Mouse (Mus musculus) lung, embryonic 16.5 days (tissue): ENCODE results near the gene Galnt15. TPM values are rescaled to one million over a fixed set of nuclear protein-coding genes. Genes with fewer than 3 reads are reported as not detected.
A peak's percentile ranks its signal among the peaks of the same experiment; 100 is the strongest.

Experiments used
- ATAC-seq: fragments of 200-750 bp; cut with Nextera tagmentation; 2 replicates; pipeline ENCODE4 v1.8.0; 2017; ENCODE audit warnings: low read depth, mild to moderate bottlenecking, moderate library complexity
- H3K27ac ChIP-seq: fragments of 300-500 bp; sonication (generic); 2 replicates; pipeline ENCODE4 v1.5.1; 2014; ENCODE audit warnings: mild to moderate bottlenecking, control low read depth, low read length
- H3K27me3 ChIP-seq: fragments of 300-500 bp; sonication (generic); 2 replicates; pipeline ENCODE4 v1.6.1; 2014; ENCODE audit warnings: low read depth, low read length, mixed read lengths; ENCODE audit not compliant: control insufficient read depth, insufficient read depth
- H3K36me3 ChIP-seq: fragments of 300-500 bp; sonication (generic); 2 replicates; pipeline ENCODE4 v1.6.1; 2014; ENCODE audit warnings: low read length; ENCODE audit not compliant: control insufficient read depth, insufficient read depth
- H3K4me1 ChIP-seq: fragments of 300-500 bp; sonication (generic); replicated peaks from 2 replicates; pipeline ENCODE4 v1.6.1; 2014; ENCODE audit warnings: low read length, mixed read lengths; ENCODE audit not compliant: control insufficient read depth, insufficient read depth
- H3K4me2 ChIP-seq: fragments of 300-500 bp; sonication (generic); 2 replicates; pipeline ENCODE4 v1.6.1; 2014; ENCODE audit warnings: low read depth, low read length, control low read depth
- H3K4me3 ChIP-seq: fragments of 300-500 bp; sonication (generic); 2 replicates; pipeline ENCODE4 v1.5.1; 2014; ENCODE audit warnings: mild to moderate bottlenecking, low read length, control low read depth
- H3K9ac ChIP-seq: fragments of 300-500 bp; sonication (generic); 2 replicates; pipeline ENCODE4 v1.6.1; 2014; ENCODE audit warnings: low read length, control low read depth
- H3K9me3 ChIP-seq: fragments of 300-500 bp; sonication (generic); 2 replicates; pipeline ENCODE4 v1.6.1; 2016; ENCODE audit warnings: low read length; ENCODE audit not compliant: control insufficient read depth
- WGBS: fragments of 180-500 bp; shearing (Covaris S2); extraction: QIAGEN DNeasy Blood & Tissue Kit; methylation state at CpG from one replicate; pipeline ENCODE4 v1.1.7; 2014; 5-methylcytosine and 5-hydroxymethylcytosine counted together
- polyA plus RNA-seq: library from polyadenylated mRNA; unstranded; fragments of >200 nt; fragmentation: Nextera tagmentation; extraction: Ambion mirVana; gene quantifications from 2 replicates; pipeline ENCODE4 v1.2.1, GENCODE M21; 2015

Gene Galnt15
- 0.15 and 0.31 TPM in 2 replicates for polyA plus RNA-seq

- ATAC-seq: peak; percentile 39
- Histone ChIP-seq H3K4me1 (peaks cover 7% of the 10 kb centered on the region), H3K27me3 (no peaks in the 10 kb centered on the region), H3K9me3 (no peaks in the 10 kb centered on the region), H3K27ac (no peak within 1 kb of the TSS), H3K4me2 (peak within 1 kb of the TSS; percentile 15; the same call in 1 of the 2 replicates), H3K4me3 (no peak within 1 kb of the TSS; the same call in 1 of the 2 replicates), H3K36me3 (no peaks in the 10 kb centered on the region), H3K9ac (no peak within 1 kb of the TSS)
- WGBS: 2% methylated on average over 9 of the region's 9 CpGs
Measured at GRCm38 (mm10) chr14:32028681-32029091, at the start of gene Galnt15. TSS of gene Galnt15 (plus strand) at chr14:32028989.

DNA sequence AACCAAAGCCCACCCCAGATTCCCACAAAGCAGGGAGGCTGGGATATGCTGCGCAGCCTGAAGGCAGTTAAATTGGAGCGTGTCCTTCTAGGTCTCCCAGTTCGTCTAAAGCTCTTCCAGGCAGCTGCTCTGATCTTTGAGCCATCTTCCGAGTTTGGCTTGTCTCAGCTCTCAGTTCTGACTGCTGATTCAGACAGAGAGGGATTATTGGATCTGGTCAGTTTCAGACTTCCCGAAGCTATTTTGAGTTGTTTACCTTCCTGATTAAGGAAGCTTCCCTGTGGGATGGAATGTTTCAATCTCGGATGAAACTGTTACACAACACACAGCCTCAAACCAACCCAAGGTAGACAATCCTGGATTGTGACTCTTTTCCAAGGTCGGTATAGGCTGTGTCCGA, 34.8 kb upstream of the Galnt15 start:
- Histone ChIP-seq H3K4me3 (no peak overlapping the region), H3K36me3 (no peaks in the 10 kb centered on the region), H3K27me3 (no peaks in the 10 kb centered on the region), H3K27ac (no peak overlapping the region), H3K9ac (no peak overlapping the region), H3K4me2 (no peak overlapping the region), H3K4me1 (no peaks in the 10 kb centered on the region), H3K9me3 (no peaks in the 10 kb centered on the region; the same call in 1 of the 2 replicates)
- ATAC-seq: no peak
- WGBS: 40% methylated on average over 8 of the region's 8 CpGs

GRCm38 (mm10) chr14:32000941-32001340, 27.8 kb upstream of the Galnt15 start:
- Histone ChIP-seq H3K4me3 (no peak overlapping the region), H3K9me3 (no peaks in the 10 kb centered on the region; the same call in 1 of the 2 replicates), H3K27me3 (no peaks in the 10 kb centered on the region), H3K36me3 (no peaks in the 10 kb centered on the region), H3K4me2 (no peak overlapping the region), H3K9ac (no peak overlapping the region), H3K4me1 (peaks cover 5% of the 10 kb centered on the region), H3K27ac (no peak overlapping the region)
- ATAC-seq: no peak
- 69% methylated on average over 7 of the region's 7 CpGs for WGBS

- Histone ChIP-seq H3K9ac (no peak overlapping the region), H3K4me3 (no peak overlapping the region), H3K27ac (no peak overlapping the region), H3K9me3 (no peaks in the 10 kb centered on the region; the same call in 1 of the 2 replicates), H3K4me2 (no peak overlapping the region), H3K27me3 (no peaks in the 10 kb centered on the region), H3K4me1 (peaks cover 5% of the 10 kb centered on the region), H3K36me3 (no peaks in the 10 kb centered on the region)
- 80% methylated on average over 15 of the region's 15 CpGs for WGBS
- ATAC-seq: no peak
Measured at GRCm38 (mm10) chr14:32002502-32003338, 26.1 kb upstream of the Galnt15 start.

- peaks cover 5% of the 10 kb centered on the region for H3K4me1 ChIP-seq
Measured at GRCm38 (mm10) chr14:32003904-32004596, 24.7 kb upstream of the Galnt15 start.

DNA sequence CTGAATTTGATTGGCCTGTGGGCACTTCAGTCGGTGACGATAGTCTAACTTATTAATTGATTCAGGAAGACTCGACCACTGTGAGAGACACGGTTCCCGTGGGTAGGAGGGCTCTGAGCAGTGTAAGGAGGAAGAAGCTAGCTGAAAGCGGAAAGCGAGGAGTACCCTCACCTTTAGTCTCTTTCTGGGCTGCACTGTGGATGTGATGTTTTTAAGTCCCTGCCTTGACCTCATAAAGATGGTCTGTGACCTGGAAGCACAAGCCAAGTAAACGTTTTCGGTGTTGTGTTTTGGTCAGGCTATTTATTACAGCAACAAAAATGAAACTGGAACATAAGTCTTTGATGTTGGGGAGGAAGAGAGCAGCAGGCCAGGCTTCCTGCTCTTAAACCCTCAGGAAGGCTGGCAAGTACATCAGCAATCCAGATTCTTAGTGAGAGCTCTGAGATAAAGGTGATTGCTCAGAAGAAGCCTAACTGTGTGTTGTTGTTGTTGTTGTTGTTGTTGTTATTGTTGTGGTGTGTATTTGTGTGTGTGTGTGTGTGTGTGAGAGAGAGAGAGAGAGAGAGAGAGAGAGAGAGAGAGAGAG, 23.0 kb upstream of the Galnt15 start:
- Histone ChIP-seq H3K27ac (no peak overlapping the region), H3K4me1 (peaks cover 5% of the 10 kb centered on the region), H3K4me3 (no peak overlapping the region), H3K9me3 (no peaks in the 10 kb centered on the region), H3K9ac (no peak overlapping the region), H3K36me3 (no peaks in the 10 kb centered on the region), H3K4me2 (no peak overlapping the region), H3K27me3 (no peaks in the 10 kb centered on the region)
- 68% methylated on average over 9 of the region's 9 CpGs for WGBS
- peak; percentile 68 for ATAC-seq

More at GRCm38 (mm10) chr14:32003904-32004596, 24.7 kb upstream of the Galnt15 start:
- H3K36me3 ChIP-seq: no peaks in the 10 kb centered on the region
- peak; percentile 45 for ATAC-seq
- H3K27me3 ChIP-seq: no peaks in the 10 kb centered on the region
- H3K9ac ChIP-seq: no peak overlapping the region
- WGBS: 35% methylated on average over 7 of the region's 7 CpGs
- no peaks in the 10 kb centered on the region for H3K9me3 ChIP-seq
- H3K4me2 ChIP-seq: no peak overlapping the region
- H3K27ac ChIP-seq: no peak overlapping the region
- H3K4me3 ChIP-seq: no peak overlapping the region

DNA sequence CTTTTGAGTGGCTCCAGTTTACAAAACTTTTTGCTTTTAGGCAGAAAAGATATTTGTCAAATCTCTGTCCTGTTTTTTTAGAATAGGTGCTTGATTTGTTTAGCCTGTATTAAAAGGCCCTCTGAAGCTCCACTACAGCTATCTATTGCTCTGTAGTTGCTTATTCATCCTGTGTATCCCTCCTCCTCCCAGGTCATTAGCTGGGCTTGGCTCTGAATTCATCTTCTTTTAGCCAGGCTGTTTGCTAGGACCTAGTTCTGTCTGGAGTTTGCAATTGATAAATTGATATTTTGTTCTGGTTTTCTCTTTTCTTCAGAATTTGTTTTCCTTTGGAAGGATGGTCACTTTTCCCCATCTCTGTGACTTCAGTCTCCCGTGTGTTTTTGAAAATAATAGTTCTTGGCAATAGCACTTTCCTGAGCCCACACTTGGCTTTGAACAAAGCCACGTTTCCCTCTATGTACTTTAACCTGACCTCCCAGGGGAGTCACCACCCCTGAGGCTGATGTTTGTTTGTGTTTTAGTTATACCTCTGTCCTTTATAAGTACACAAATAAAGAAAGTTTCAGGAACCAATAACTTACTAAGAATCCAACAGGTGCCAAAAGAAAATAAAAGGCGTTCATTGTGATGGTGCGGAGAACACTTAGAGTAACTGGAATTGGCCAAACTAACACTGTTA, 21.0 kb upstream of the Galnt15 start:
- H3K4me1 ChIP-seq: peaks cover 5% of the 10 kb centered on the region
- H3K9ac ChIP-seq: no peak overlapping the region
- WGBS: 80% methylated on average over 4 of the region's 4 CpGs
- no peak overlapping the region for H3K4me3 ChIP-seq
- no peak for ATAC-seq
- H3K9me3 ChIP-seq: no peaks in the 10 kb centered on the region
- no peak overlapping the region for H3K27ac ChIP-seq
- no peak overlapping the region for H3K4me2 ChIP-seq
- H3K36me3 ChIP-seq: no peaks in the 10 kb centered on the region
- no peaks in the 10 kb centered on the region for H3K27me3 ChIP-seq

- H3K4me2 ChIP-seq: no peak overlapping the region
- no peaks in the 10 kb centered on the region for H3K27me3 ChIP-seq
- H3K36me3 ChIP-seq: no peaks in the 10 kb centered on the region
- H3K27ac ChIP-seq: no peak overlapping the region
- H3K9ac ChIP-seq: no peak overlapping the region
- no peak overlapping the region for H3K4me3 ChIP-seq
- H3K9me3 ChIP-seq: no peaks in the 10 kb centered on the region
- WGBS: 63% methylated on average over 2 of the region's 2 CpGs
- peaks cover 5% of the 10 kb centered on the region for H3K4me1 ChIP-seq
- ATAC-seq: no peak
Measured at GRCm38 (mm10) chr14:32009715-32010114, 19.1 kb upstream of the Galnt15 start.
